Mouse (Mus musculus): Measurements from ENCODE around the gene 1700023F06Rik. TPM values are rescaled to one million over a fixed set of nuclear protein-coding genes. Genes with fewer than 3 reads are reported as not detected.
"Not testable (repeated sequence)": the region's sequence is repeated elsewhere in the genome, so short reads cannot be mapped to it uniquely, and the experiment has no call there.

1700023F06Rik gene
- polyA plus RNA-seq, 1 experiment from 2014 or later, result 0.33 TPM

GRCm38 (mm10) chr11:103237757-103238156, 29.4 kb upstream of the 1700023F06Rik start:
- H3K4me1 ChIP-seq, result peaks cover 8% of the 10 kb centered on the region; the same call in 1 of the 2 replicates
- no peaks in the 10 kb centered on the region for H3K27me3 ChIP-seq
- no peak overlapping the region for H3K9ac ChIP-seq
- H3K9me3 ChIP-seq, result no peaks in the 10 kb centered on the region
- H3K4me3 ChIP-seq (replicated peaks), result no peak overlapping the region
- whole genome bisulfite sequencing, result 68% methylated on average over 9 of the region's 9 CpGs
- no peak overlapping the region for H3K4me2 ChIP-seq
- no peak overlapping the region for H3K27ac ChIP-seq
- ATAC-seq (ENCODE audit: low FRiP score), result no peak
- H3K36me3 ChIP-seq (replicated peaks), result peaks cover 48% of the 10 kb centered on the region

GRCm38 (mm10) chr11:103236903-103237302, 28.5 kb upstream of the 1700023F06Rik start:
- no peaks in the 10 kb centered on the region for H3K9me3 ChIP-seq
- WGBS, result 91% methylated on average over 10 of the region's 10 CpGs

GRCm38 (mm10) chr11:103236431-103236830, 28.1 kb upstream of the 1700023F06Rik start:
- Histone ChIP-seq H3K27ac (no peak overlapping the region), H3K4me3 (replicated peaks) (no peak overlapping the region), H3K9me3 (no peaks in the 10 kb centered on the region), H3K9ac (no peak overlapping the region), H3K27me3 (no peaks in the 10 kb centered on the region), H3K36me3 (replicated peaks) (peaks cover 49% of the 10 kb centered on the region), H3K4me1 (no peaks in the 10 kb centered on the region), H3K4me2 (no peak overlapping the region)
- ATAC-seq (ENCODE audit: low FRiP score), result no peak
- 82% methylated on average over 6 of the region's 6 CpGs for WGBS

More at GRCm38 (mm10) chr11:103236903-103237302, 28.5 kb upstream of the 1700023F06Rik start:
- H3K4me2 ChIP-seq, result no peak overlapping the region
- H3K36me3 ChIP-seq (replicated peaks), result peaks cover 48% of the 10 kb centered on the region
- H3K4me1 ChIP-seq, result peaks cover 4% of the 10 kb centered on the region; the same call in 1 of the 2 replicates
- no peak for ATAC-seq (ENCODE audit: low FRiP score)
- H3K9ac ChIP-seq, result no peak overlapping the region
- no peak overlapping the region for H3K4me3 ChIP-seq (replicated peaks)
- H3K27me3 ChIP-seq, result no peaks in the 10 kb centered on the region
- no peak overlapping the region for H3K27ac ChIP-seq

GRCm38 (mm10) chr11:103235702-103236101, 27.3 kb upstream of the 1700023F06Rik start:
- H3K9me3 ChIP-seq, result no peaks in the 10 kb centered on the region
- no peak overlapping the region for H3K9ac ChIP-seq
- WGBS, result 82% methylated on average over 11 of the region's 11 CpGs
- peaks cover 54% of the 10 kb centered on the region for H3K36me3 ChIP-seq (replicated peaks)
- no peaks in the 10 kb centered on the region for H3K4me1 ChIP-seq
- ATAC-seq (ENCODE audit: low FRiP score), result no peak
- no peak overlapping the region for H3K4me2 ChIP-seq
- H3K27me3 ChIP-seq, result no peaks in the 10 kb centered on the region
- no peak overlapping the region for H3K4me3 ChIP-seq (replicated peaks)
- 0 out of 2 replicates have a peak overlapping the region, but pooled peaks have one; percentile 19 for H3K27ac ChIP-seq

- H3K36me3 ChIP-seq (replicated peaks), result peaks cover 57% of the 10 kb centered on the region
Measured at GRCm38 (mm10) chr11:103234447-103234846, 26.1 kb upstream of the 1700023F06Rik start.

GRCm38 (mm10) chr11:103232966-103233365, 24.6 kb upstream of the 1700023F06Rik start:
- Histone ChIP-seq H3K27me3 (no peaks in the 10 kb centered on the region), H3K4me3 (replicated peaks) (no peak overlapping the region), H3K9me3 (0 out of 2 replicates have a peak, but pooled peaks cover 3% of the 10 kb centered on the region), H3K4me1 (no peaks in the 10 kb centered on the region), H3K27ac (no peak overlapping the region), H3K9ac (no peak overlapping the region), H3K4me2 (no peak overlapping the region), H3K36me3 (replicated peaks) (peaks cover 54% of the 10 kb centered on the region)
- ATAC-seq (ENCODE audit: low FRiP score), result no peak
- WGBS, result 32% methylated on average over 7 of the region's 7 CpGs

More at GRCm38 (mm10) chr11:103234447-103234846, 26.1 kb upstream of the 1700023F06Rik start:
- Histone ChIP-seq H3K4me1 (no peaks in the 10 kb centered on the region), H3K4me2 (no peak overlapping the region), H3K27ac (no peak overlapping the region), H3K27me3 (no peaks in the 10 kb centered on the region), H3K9me3 (0 out of 2 replicates have a peak, but pooled peaks cover 1% of the 10 kb centered on the region), H3K9ac (no peak overlapping the region), H3K4me3 (replicated peaks) (no peak overlapping the region)
- WGBS, result 85% methylated on average over 1 of the region's 1 CpGs
- ATAC-seq (ENCODE audit: low FRiP score), result no peak

- no peaks in the 10 kb centered on the region for H3K27me3 ChIP-seq
- H3K36me3 ChIP-seq (replicated peaks), result peaks cover 54% of the 10 kb centered on the region
- H3K27ac ChIP-seq, result no peak overlapping the region
- ATAC-seq (ENCODE audit: low FRiP score), result no peak
- 0 out of 2 replicates have a peak, but pooled peaks cover 3% of the 10 kb centered on the region for H3K9me3 ChIP-seq
- H3K9ac ChIP-seq, result no peak overlapping the region
- H3K4me3 ChIP-seq (replicated peaks), result no peak overlapping the region
- H3K4me2 ChIP-seq, result no peak overlapping the region
- H3K4me1 ChIP-seq, result no peaks in the 10 kb centered on the region
- WGBS, result 92% methylated on average over 7 of the region's 7 CpGs
Measured at GRCm38 (mm10) chr11:103231367-103231766, 23.0 kb upstream of the 1700023F06Rik start.

- Histone ChIP-seq H3K27me3 (no peaks in the 10 kb centered on the region), H3K4me1 (no peaks in the 10 kb centered on the region), H3K27ac (no peak overlapping the region), H3K9ac (no peak overlapping the region), H3K9me3 (0 out of 2 replicates have a peak, but pooled peaks cover 3% of the 10 kb centered on the region), H3K36me3 (replicated peaks) (peaks cover 55% of the 10 kb centered on the region), H3K4me2 (no peak overlapping the region), H3K4me3 (replicated peaks) (no peak overlapping the region)
- 88% methylated on average over 19 of the region's 19 CpGs for WGBS
- ATAC-seq (ENCODE audit: low FRiP score), result no peak
Measured at GRCm38 (mm10) chr11:103230626-103231025, 22.3 kb upstream of the 1700023F06Rik start.

- H3K4me1 ChIP-seq, result no peaks in the 10 kb centered on the region
- ATAC-seq (ENCODE audit: low FRiP score), result no peak
- H3K9me3 ChIP-seq, result 0 out of 2 replicates have a peak, but pooled peaks cover 3% of the 10 kb centered on the region
- no peaks in the 10 kb centered on the region for H3K27me3 ChIP-seq
- H3K27ac ChIP-seq, result no peak overlapping the region
- H3K9ac ChIP-seq, result no peak overlapping the region
- no peak overlapping the region for H3K4me2 ChIP-seq
- H3K36me3 ChIP-seq (replicated peaks), result peaks cover 63% of the 10 kb centered on the region
- H3K4me3 ChIP-seq (replicated peaks), result no peak overlapping the region
- 99% methylated on average over 2 of the region's 2 CpGs for WGBS
Measured at GRCm38 (mm10) chr11:103229608-103230007, 21.2 kb upstream of the 1700023F06Rik start.

GRCm38 (mm10) chr11:103223951-103224456, 15.6 kb upstream of the 1700023F06Rik start:
- ATAC-seq (ENCODE audit: low FRiP score), result no peak
- Histone ChIP-seq H3K4me3 (replicated peaks) (no peak overlapping the region), H3K4me2 (no peak overlapping the region), H3K27ac (no peak overlapping the region), H3K9me3 (no peaks in the 10 kb centered on the region), H3K9ac (no peak overlapping the region), H3K36me3 (replicated peaks) (peaks cover 77% of the 10 kb centered on the region), H3K4me1 (no peaks in the 10 kb centered on the region), H3K27me3 (peaks cover 7% of the 10 kb centered on the region; the same call in 1 of the 2 replicates)
- 71% methylated on average over 18 of the region's 18 CpGs for WGBS

- peaks cover 73% of the 10 kb centered on the region for H3K36me3 ChIP-seq (replicated peaks)
Measured at GRCm38 (mm10) chr11:103223444-103223843, 15.1 kb upstream of the 1700023F06Rik start.

GRCm38 (mm10) chr11:103222718-103223117, 14.4 kb upstream of the 1700023F06Rik start:
- not testable (repeated sequence) for H3K9ac ChIP-seq; H3K9me3 ChIP-seq; ATAC-seq (ENCODE audit: low FRiP score); H3K27ac ChIP-seq; H3K4me3 ChIP-seq (replicated peaks); H3K4me2 ChIP-seq; H3K4me1 ChIP-seq; H3K27me3 ChIP-seq
- WGBS, result 89% methylated on average over 4 of the region's 4 CpGs
- H3K36me3 ChIP-seq (replicated peaks), result peaks cover 69% of the 10 kb centered on the region

More at GRCm38 (mm10) chr11:103223444-103223843, 15.1 kb upstream of the 1700023F06Rik start:
- peaks cover 2% of the 10 kb centered on the region for H3K4me1 ChIP-seq
- H3K27ac ChIP-seq, result no peak overlapping the region
- no peaks in the 10 kb centered on the region for H3K9me3 ChIP-seq
- 94% methylated on average over 10 of the region's 10 CpGs for WGBS
- no peak for ATAC-seq (ENCODE audit: low FRiP score)
- no peak overlapping the region for H3K4me2 ChIP-seq
- H3K27me3 ChIP-seq, result peaks cover 10% of the 10 kb centered on the region; the same call in 1 of the 2 replicates
- H3K4me3 ChIP-seq (replicated peaks), result no peak overlapping the region
- H3K9ac ChIP-seq, result no peak overlapping the region

- Histone ChIP-seq H3K4me2 (no peak overlapping the region), H3K4me3 (replicated peaks) (no peak overlapping the region), H3K36me3 (replicated peaks) (peaks cover 56% of the 10 kb centered on the region), H3K9ac (no peak overlapping the region), H3K9me3 (no peaks in the 10 kb centered on the region), H3K27me3 (peaks cover 17% of the 10 kb centered on the region), H3K27ac (no peak overlapping the region), H3K4me1 (peaks cover 11% of the 10 kb centered on the region)
- ATAC-seq (ENCODE audit: low FRiP score), result no peak
- WGBS, result 89% methylated on average over 6 of the region's 6 CpGs
Measured at GRCm38 (mm10) chr11:103221437-103221836, 13.1 kb upstream of the 1700023F06Rik start.
